Mouse (Mus musculus) stomach, postnatal 0 days (tissue): ENCODE data around the gene Ciz1. TPM values are rescaled to one million over a fixed set of nuclear protein-coding genes. Genes with fewer than 3 reads are reported as not detected.

Source experiments
- ATAC-seq: fragments of 200-750 bp; cut with Nextera tagmentation; 2 replicates; pipeline ENCODE4 v1.8.0; 2017; ENCODE audit not compliant: low FRiP score, low TSS enrichment
- DNase-seq: peaks from one replicate; pipeline ENCODE4 v3.0.0-alpha.2; 2016; ENCODE audit warnings: low spot score
- H3K27ac ChIP-seq: fragments of 300-500 bp; sonication (generic); replicated peaks from 2 replicates; pipeline ENCODE4 v1.5.1; 2014; ENCODE audit warnings: mild to moderate bottlenecking, control low read depth
- H3K27me3 ChIP-seq: fragments of 300-500 bp; sonication (generic); 2 replicates; pipeline ENCODE4 v1.6.1; 2014; ENCODE audit warnings: low read length; ENCODE audit not compliant: control insufficient read depth, insufficient read depth
- H3K36me3 ChIP-seq: fragments of 300-500 bp; sonication (generic); 2 replicates; pipeline ENCODE4 v1.6.1; 2014; ENCODE audit warnings: low read length, mixed read lengths; ENCODE audit not compliant: control insufficient read depth, insufficient read depth
- H3K4me1 ChIP-seq: fragments of 300-500 bp; sonication (generic); replicated peaks from 2 replicates; pipeline ENCODE4 v1.6.1; 2014; ENCODE audit warnings: antibody characterized with exemption; ENCODE audit not compliant: control insufficient read depth, insufficient read depth
- H3K4me2 ChIP-seq: fragments of 300-500 bp; sonication (generic); replicated peaks from 2 replicates; pipeline ENCODE4 v1.6.1; 2014; ENCODE audit warnings: low read depth, mild to moderate bottlenecking, control low read depth, moderate library complexity
- H3K4me3 ChIP-seq: fragments of 300-500 bp; sonication (generic); 2 replicates; pipeline ENCODE4 v1.5.1; 2014; ENCODE audit warnings: low read depth, low read length, control low read depth
- H3K9ac ChIP-seq: fragments of 300-500 bp; sonication (generic); 2 replicates; pipeline ENCODE4 v1.6.1; 2014; ENCODE audit warnings: mild to moderate bottlenecking, low read length, control low read depth, mixed read lengths
- H3K9me3 ChIP-seq: fragments of 300-500 bp; sonication (generic); 2 replicates; pipeline ENCODE4 v1.6.1; 2016; ENCODE audit warnings: low read length; ENCODE audit not compliant: control insufficient read depth
- CTCF ChIP-seq: IDR thresholded peaks from 2 replicates; pipeline ENCODE4 v1.5.1; 2016; ENCODE audit warnings: antibody characterized with exemption, low read depth, mild to moderate bottlenecking, moderate library complexity
- EP300 ChIP-seq: optimal IDR thresholded peaks from 2 replicates; pipeline ENCODE3; 2016; ENCODE audit warnings: antibody characterized with exemption
- WGBS: fragments of 180-500 bp; shearing (Covaris S2); extraction: QIAGEN DNeasy Blood & Tissue Kit; methylation state at CpG from one replicate; pipeline ENCODE4 v1.1.7; 2014; 5-methylcytosine and 5-hydroxymethylcytosine counted together
- polyA plus RNA-seq: library from polyadenylated mRNA; unstranded; fragments of >200 nt; fragmentation: Nextera tagmentation; extraction: Ambion mirVana; gene quantifications from 2 replicates; pipeline ENCODE4 v1.2.1, GENCODE M21; 2015

Gene Ciz1
- polyA plus RNA-seq, 1 experiment from 2014 or later, result 14.0 TPM

DNA sequence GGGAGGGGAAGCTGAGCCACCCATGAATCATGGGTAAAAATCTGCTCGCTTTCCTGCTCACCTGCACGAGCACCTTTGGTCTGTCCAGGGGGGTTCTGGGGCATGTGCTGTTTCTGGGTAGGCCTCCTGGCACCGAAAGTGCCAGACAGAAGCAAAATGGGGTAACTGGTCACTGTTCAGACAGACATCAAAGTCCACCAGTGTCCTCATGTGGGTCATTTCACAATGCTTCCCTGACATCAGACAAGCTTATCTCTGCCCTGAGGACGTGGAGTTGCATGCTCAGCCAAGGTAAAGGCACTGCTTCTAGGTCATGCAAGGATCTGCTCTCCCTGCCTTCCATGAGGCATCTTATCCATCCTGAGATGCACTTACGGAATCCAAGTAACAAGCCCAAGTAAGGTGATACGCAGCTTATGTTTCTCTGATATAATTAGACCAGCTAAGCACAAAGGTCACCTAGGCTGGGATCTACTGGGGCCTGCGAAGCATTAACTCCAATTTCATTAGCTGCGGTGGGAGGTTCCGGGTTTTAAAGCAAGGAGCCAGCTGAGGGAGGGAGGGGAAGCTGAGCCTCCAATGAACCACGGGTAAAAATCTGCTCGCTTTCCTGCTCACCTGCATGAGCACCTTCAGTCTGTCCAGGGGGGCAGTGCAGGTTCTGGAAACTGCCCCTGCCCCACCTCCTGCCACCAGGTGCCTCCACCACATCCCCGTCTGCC lies 66.5 kb downstream of the Ciz1 start:
- Histone ChIP-seq H3K27me3 (no peaks in the 10 kb centered on the region), H3K4me2 (no peak overlapping the region), H3K4me3 (no peak overlapping the region), H3K9ac (no peak overlapping the region), H3K9me3 (no peaks in the 10 kb centered on the region), H3K4me1 (peaks cover 8% of the 10 kb centered on the region), H3K36me3 (peaks cover 42% of the 10 kb centered on the region), H3K27ac (no peak overlapping the region)
- no peak for TF ChIP-seq CTCF
- no peak for TF ChIP-seq EP300
- ATAC-seq (no peak), DNase-seq (no peak)
- 80% methylated on average over 12 of the region's 12 CpGs for whole genome bisulfite sequencing

DNA sequence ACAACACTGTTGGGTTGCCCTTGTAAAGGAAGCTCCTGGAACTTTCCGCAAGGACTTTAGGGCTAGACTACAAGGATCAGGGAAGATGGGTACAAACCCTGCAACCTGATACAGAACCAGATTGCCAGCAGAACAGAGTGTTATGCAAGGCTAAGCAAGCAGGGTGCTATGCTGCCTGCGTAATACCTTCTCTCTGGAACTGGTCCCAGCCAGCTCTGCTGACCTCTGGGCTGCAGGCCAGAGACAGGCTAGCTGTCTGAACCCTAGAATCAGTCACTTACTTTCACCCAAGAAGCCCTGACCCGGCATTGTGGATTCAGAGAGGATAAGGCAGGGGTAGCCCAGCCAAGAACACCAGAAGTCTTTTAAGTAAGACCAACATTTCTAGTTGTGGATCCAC lies 67.2 kb downstream of the Ciz1 start:
- Histone ChIP-seq H3K4me3 (no peak overlapping the region), H3K9me3 (no peaks in the 10 kb centered on the region), H3K27ac (no peak overlapping the region), H3K4me2 (no peak overlapping the region), H3K27me3 (no peaks in the 10 kb centered on the region), H3K9ac (no peak overlapping the region), H3K4me1 (peaks cover 8% of the 10 kb centered on the region), H3K36me3 (peaks cover 42% of the 10 kb centered on the region)
- no peak for TF ChIP-seq CTCF
- TF ChIP-seq EP300, result no peak
- DNase-seq (no peak), ATAC-seq (no peak)
- WGBS, result 80% methylated on average over 3 of the region's 3 CpGs

DNA sequence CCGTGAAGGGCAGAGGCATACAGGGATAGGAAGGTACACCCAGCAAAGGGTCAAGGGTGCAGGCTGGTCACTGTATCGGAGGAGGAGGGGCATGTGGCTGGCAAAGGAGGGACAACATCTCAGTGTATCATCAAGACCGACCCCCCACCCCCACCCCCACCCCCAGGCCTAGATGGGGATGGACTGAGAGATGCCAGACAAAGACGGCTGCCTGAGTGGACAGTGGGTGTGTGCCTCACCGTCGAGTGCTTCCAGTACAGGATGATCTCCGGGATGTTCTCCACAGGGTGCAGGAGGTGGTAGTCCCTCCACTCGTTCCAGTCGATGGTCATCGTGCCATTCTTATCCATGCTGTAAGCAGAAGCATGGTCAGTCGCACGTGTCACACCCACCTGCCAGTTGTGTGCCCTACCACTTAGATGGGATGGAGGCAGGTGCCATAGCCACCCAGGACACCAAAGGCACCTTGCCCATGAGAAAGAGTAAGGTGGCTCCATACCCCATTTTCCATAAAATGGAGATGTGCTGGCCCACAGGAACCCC lies 68.0 kb downstream of the Ciz1 start:
- peaks cover 8% of the 10 kb centered on the region for H3K4me1 ChIP-seq
- DNase-seq (no peak), ATAC-seq (no peak)
- TF ChIP-seq CTCF (no peak), EP300 (no peak)
- H3K4me2 ChIP-seq, result no peak overlapping the region
- H3K4me3 ChIP-seq, result no peak overlapping the region
- WGBS, result 90% methylated on average over 12 of the region's 12 CpGs
- H3K9ac ChIP-seq, result no peak overlapping the region
- no peaks in the 10 kb centered on the region for H3K27me3 ChIP-seq
- no peaks in the 10 kb centered on the region for H3K9me3 ChIP-seq
- H3K36me3 ChIP-seq, result peaks cover 41% of the 10 kb centered on the region
- H3K27ac ChIP-seq, result no peak overlapping the region

DNA sequence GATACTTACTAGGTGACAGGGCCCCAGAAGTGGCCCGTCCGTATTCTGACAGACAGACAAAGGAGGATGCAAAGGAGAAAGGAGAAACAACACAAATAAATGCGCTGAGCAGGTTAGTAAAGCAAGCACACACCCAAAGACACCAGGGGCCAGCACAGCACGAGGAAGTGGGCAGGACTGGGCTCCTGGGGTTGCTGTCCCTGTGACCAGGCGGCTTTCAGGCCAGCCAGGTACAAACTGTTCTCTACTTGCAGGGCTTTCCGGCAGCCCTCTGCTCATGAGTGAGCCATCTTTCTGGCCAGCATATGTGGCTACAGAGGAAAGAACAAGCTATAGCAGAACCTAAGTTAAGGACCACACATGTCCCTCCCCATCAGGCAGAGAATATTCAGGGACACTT lies 68.5 kb downstream of the Ciz1 start:
- Histone ChIP-seq H3K4me1 (peaks cover 8% of the 10 kb centered on the region), H3K9me3 (no peaks in the 10 kb centered on the region), H3K9ac (no peak overlapping the region), H3K36me3 (peaks cover 36% of the 10 kb centered on the region), H3K4me3 (no peak overlapping the region), H3K27me3 (no peaks in the 10 kb centered on the region), H3K27ac (no peak overlapping the region), H3K4me2 (no peak overlapping the region)
- 79% methylated on average over 6 of the region's 6 CpGs for WGBS
- TF ChIP-seq CTCF, result peak; percentile 23; the same call in 1 of the 2 replicates
- no peak for TF ChIP-seq EP300
- no peak for DNase-seq
- no peak for ATAC-seq

DNA sequence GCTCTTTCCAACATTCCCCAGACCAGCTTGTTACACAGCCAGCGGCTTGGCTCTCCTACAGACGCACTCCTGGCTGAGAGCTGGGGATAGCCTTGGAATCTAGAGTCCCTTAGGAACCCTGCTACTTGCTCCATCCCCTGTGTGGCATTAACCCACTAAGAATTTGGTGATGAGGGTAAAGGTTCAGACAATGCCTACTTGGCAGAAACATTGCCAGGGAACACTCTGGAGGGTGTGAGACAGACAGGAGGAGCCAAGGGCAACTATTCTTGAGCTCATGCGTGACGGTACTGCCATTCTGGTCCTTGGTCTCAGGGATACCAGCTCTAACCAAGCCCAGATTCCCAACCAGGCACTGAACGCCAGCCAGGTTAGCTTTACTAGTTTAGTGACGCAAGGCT lies 69.7 kb downstream of the Ciz1 start:
- Histone ChIP-seq H3K27ac (no peak overlapping the region), H3K4me3 (no peak overlapping the region), H3K9me3 (no peaks in the 10 kb centered on the region), H3K9ac (0 out of 2 replicates have a peak overlapping the region, but pooled peaks have one; percentile 31), H3K27me3 (no peaks in the 10 kb centered on the region), H3K36me3 (peaks cover 25% of the 10 kb centered on the region), H3K4me2 (no peak overlapping the region), H3K4me1 (peaks cover 8% of the 10 kb centered on the region)
- ATAC-seq (no peak), DNase-seq (no peak)
- 93% methylated on average over 6 of the region's 6 CpGs for WGBS
- TF ChIP-seq EP300 (no peak), CTCF (no peak)
